ENCODE assay signal across 8 mouse cellular contexts in the genomic region with DNA sequence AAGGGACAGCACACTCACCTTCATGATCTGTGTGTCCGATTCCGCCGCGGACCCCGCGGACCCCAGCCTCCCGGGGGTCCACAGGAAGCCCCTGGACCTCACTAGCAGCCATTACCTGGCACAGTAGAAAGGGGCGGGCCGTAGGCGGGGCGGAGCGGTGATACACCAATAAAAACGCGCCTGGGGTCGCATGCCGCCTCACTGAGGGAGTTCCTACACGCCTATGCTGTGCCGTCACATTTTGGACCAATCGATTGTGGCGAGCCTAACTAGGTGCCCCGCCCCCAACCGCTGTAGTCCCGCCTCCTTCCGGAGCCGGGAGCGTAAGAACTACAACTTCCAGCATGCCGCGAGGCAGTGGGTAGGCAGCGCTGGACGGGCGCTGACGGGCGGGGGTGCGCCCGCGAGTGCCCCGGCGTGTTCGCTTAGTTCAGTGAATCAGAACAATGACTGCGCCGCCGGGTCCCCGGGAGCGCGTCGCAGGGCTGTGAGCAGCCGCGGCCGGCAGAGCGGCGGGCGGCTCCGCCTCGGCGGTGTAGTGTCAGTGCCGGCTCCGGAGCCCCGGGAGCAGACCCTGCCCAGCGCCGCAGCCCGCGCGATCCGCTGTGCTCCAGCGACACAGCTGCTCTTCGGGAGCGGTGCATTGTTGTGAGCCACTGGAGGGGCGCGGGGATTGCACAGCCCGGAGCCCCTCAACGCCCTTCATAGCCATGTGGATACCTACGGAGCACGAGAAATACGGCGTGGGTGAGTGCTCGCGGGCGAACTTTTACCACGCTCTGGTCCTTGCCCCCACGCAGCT. TPM values are rescaled to one million over a fixed set of nuclear protein-coding genes. Genes with fewer than 3 reads are reported as not detected.
A peak's percentile ranks its signal among the peaks of the same experiment; 100 is the strongest.
DNase-seq lines count a peak whose midpoint lies in the region; ATAC-seq lines count a peak whose summit lies in the region.

Gene Zfp277, minus strand, starts transcription at position 255 of the 802 bp plus-strand sequence.
Gene Dock4, plus strand, starts transcription at position 305 of the 802 bp plus-strand sequence.

- peaks cover 22% of the 10 kb centered on the region for H3K4me1 ChIP-seq in lung, embryonic 16.5 days (replicated peaks; ENCODE audit: control insufficient read depth, insufficient read depth, low read length)

- peak; percentile 97 for ATAC-seq in hematopoietic stem cell, adult 5-6 weeks (replicated peaks in 1 of 2; ENCODE audit: insufficient read depth in 1 of 2, low FRiP score in 2 of 2, low TSS enrichment in 1 of 2, low read depth in 1 of 2, poor library complexity in 2 of 2, severe bottlenecking in 2 of 2)
- peak; percentile 98 for ATAC-seq in lung, embryonic 16.5 days (ENCODE audit: low read depth)

- under 1% methylated on average over 67 of the region's 80 CpGs for WGBS in lung, embryonic 16.5 days

- no peaks in the 10 kb centered on the region for H3K36me3 ChIP-seq in lung, embryonic 16.5 days (ENCODE audit: control insufficient read depth, insufficient read depth, low read length)

- peak within 1 kb of the TSS; percentile 79 for H3K9ac ChIP-seq in lung, embryonic 16.5 days (ENCODE audit: low read length)

- peak; percentile 94 for DNase-seq in MEL-GATA-1-ER (ENCODE audit: extremely low read depth, low read depth)
- peak; percentile 99 for DNase-seq in cerebellum, adult 8-10 months
- peak; percentile 99 for DNase-seq in forelimb bud, embryonic 11.5 days (ENCODE audit: low read depth, low spot score)
- DNase-seq in layer of hippocampus, adult 9-10 months (ENCODE audit: low spot score) = peak; percentile 97
- DNase-seq in ovary, postnatal 10 days (ENCODE audit: low spot score) = peak; percentile 83
- peak; percentile 98 for DNase-seq in thymus, postnatal 10 days (ENCODE audit: low spot score in 2 of 2)

- no peaks in the 10 kb centered on the region for H3K9me3 ChIP-seq in lung, embryonic 16.5 days (ENCODE audit: control insufficient read depth, low read length)

- H3K4me3 ChIP-seq in lung, embryonic 16.5 days (ENCODE audit: low read length) = peak within 1 kb of the TSS; percentile 90

- no peaks in the 10 kb centered on the region for H3K27me3 ChIP-seq in lung, embryonic 16.5 days (ENCODE audit: control insufficient read depth, insufficient read depth, low read depth, low read length)

- peak within 1 kb of the TSS; percentile 92 for H3K4me2 ChIP-seq in lung, embryonic 16.5 days (ENCODE audit: low read depth, low read length)

- peak within 1 kb of the TSS; percentile 80 for H3K27ac ChIP-seq in lung, embryonic 16.5 days (ENCODE audit: low read length)

RNA-seq across cellular contexts. Expression of gene Zfp277, which starts in this region (rescaled TPM):
- 41.8 and 43.3 TPM in 2 replicates for total RNA-seq in hematopoietic stem cell, adult 5-6 weeks (2017)
- 42.3 and 42.8 TPM in 2 replicates for polyA plus RNA-seq in lung, embryonic 16.5 days (2015; fragmentation: Nextera tagmentation; extraction: Ambion mirVana)

RNA-seq across cellular contexts. Expression of gene Dock4, which starts in this region (rescaled TPM):
- 0.65 and 1.1 TPM in 2 replicates for total RNA-seq in hematopoietic stem cell, adult 5-6 weeks (2017)
- 28.4 and 32.9 TPM in 2 replicates for polyA plus RNA-seq in lung, embryonic 16.5 days (2015; fragmentation: Nextera tagmentation; extraction: Ambion mirVana)

Comparison
In these comparisons a context has a peak if more than half of its experiments do, and no peak if none do; other contexts are left out.
1. Peak in every context shown above with its lines: DNase-seq, ATAC-seq, H3K4me3 ChIP-seq and H3K27ac ChIP-seq.